Mouse (Mus musculus): ENCODE measurements at regions not wholly inside any gene's neighbourhood (a gene's known extent, or its start where the extent isn't known, plus 50 kb on each side); places are given as distances from the start of the nearest gene placed in this dataset.

GRCm38 (mm10) chr3:83687503-83687902 is 78.6 kb upstream of the Sfrp2 start:
- Histone ChIP-seq H3K9me3 (ENCODE audit: control insufficient read depth, low read length) (no peaks in the 10 kb centered on the region), H3K4me1 (ENCODE audit: control insufficient read depth, insufficient read depth, low read length) (no peaks in the 10 kb centered on the region), H3K4me3 (replicated peaks; ENCODE audit: low read length) (no peak overlapping the region), H3K9ac (ENCODE audit: low read depth, low read length, severe bottlenecking) (no peak overlapping the region), H3K36me3 (ENCODE audit: control insufficient read depth, insufficient read depth, low read length) (no peaks in the 10 kb centered on the region), H3K27ac (replicated peaks; ENCODE audit: low read depth, low read length) (no peak overlapping the region), H3K4me2 (replicated peaks; ENCODE audit: low read depth, low read length, severe bottlenecking) (no peak overlapping the region), H3K27me3 (ENCODE audit: control insufficient read depth, insufficient read depth, low read length) (no peaks in the 10 kb centered on the region)
- no peak for DNase-seq (ENCODE audit: low spot score)
- WGBS, result 77% methylated on average over 4 of the region's 4 CpGs
- ATAC-seq (ENCODE audit: low FRiP score, low read depth), result no peak
- TF ChIP-seq POLR2A (IDR thresholded peaks at IDR 0.05; ENCODE audit: borderline replicate concordance, extremely low read depth, insufficient read depth, insufficient read length), result no peak

DNA sequence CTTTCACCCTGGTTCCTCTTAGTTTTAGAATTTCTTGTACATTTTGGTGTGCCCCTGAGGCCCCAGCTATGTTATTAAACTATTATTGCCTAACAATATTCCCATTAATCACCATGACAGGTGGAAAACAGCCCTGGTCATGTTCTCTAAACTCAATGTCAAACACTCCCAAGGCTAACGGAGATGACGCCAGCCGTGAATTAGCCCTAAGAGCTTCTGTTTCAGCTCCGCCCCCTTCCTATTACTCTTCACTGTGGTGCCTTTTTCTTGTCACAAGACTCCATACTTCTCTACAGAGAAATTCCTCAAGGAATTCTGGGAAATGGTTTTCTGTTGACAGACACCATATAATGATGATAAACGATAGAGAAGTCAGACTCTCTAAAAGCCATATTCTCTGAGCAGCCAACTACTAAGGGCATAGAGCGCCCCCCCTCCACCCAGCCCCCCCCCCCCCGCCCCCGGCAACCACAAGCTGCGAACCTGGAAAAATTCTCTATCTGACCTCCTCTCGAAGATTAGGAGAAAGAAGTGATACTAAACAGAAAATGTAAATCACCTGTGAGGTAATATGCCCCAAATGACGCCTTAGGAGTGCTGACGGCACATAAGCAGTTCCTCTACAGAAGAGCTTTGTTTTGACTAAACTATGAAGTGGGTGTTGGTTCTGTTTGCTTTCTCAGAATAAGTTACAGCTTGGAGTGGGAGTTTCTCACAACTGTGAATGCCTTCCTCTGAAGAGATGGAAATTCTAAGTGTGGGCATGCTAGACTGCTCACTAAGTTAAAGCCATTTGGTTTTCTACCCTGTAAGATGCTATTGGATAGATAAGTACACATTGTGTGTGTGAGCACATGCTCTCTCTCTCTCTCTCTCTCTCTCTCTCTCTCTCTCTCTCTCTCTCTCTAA is 76.8 kb upstream of the Sfrp2 start:
- no peak overlapping the region for H3K4me3 ChIP-seq (replicated peaks; ENCODE audit: low read length)
- H3K4me1 ChIP-seq (ENCODE audit: control insufficient read depth, insufficient read depth, low read length), result 0 out of 2 replicates have a peak, but pooled peaks cover 3% of the 10 kb centered on the region
- no peak overlapping the region for H3K4me2 ChIP-seq (replicated peaks; ENCODE audit: low read depth, low read length, severe bottlenecking)
- 56% methylated on average over 12 of the region's 12 CpGs for WGBS
- TF ChIP-seq POLR2A (IDR thresholded peaks at IDR 0.05; ENCODE audit: borderline replicate concordance, extremely low read depth, insufficient read depth, insufficient read length), result no peak
- H3K27ac ChIP-seq (replicated peaks; ENCODE audit: low read depth, low read length), result no peak overlapping the region
- ATAC-seq (ENCODE audit: low FRiP score, low read depth), result no peak
- H3K36me3 ChIP-seq (ENCODE audit: control insufficient read depth, insufficient read depth, low read length), result no peaks in the 10 kb centered on the region
- no peak for DNase-seq (ENCODE audit: low spot score)
- H3K27me3 ChIP-seq (ENCODE audit: control insufficient read depth, insufficient read depth, low read length), result no peaks in the 10 kb centered on the region
- H3K9ac ChIP-seq (ENCODE audit: low read depth, low read length, severe bottlenecking), result no peak overlapping the region
- H3K9me3 ChIP-seq (ENCODE audit: control insufficient read depth, low read length), result no peaks in the 10 kb centered on the region

DNA sequence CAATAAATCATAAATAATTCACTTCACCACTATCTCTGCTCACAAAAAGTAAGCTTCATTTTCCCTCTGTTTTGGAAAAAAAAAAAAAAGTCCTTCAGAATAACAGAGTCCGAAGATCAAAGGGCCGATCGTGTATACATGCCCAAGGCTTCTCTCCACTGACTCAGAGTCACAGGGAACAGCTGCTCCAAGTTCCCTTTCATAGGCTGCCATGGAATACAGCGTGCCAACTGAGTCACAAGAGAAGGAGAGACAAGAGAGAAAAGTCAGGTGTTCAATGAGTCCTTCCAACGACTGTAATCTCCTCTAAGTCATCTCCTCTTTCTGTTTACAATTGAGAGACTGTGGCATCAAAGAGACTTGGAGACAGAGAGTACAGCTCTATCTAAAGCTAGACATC is 71.6 kb upstream of the Sfrp2 start:
- no peak for TF ChIP-seq POLR2A (IDR thresholded peaks at IDR 0.05; ENCODE audit: borderline replicate concordance, extremely low read depth, insufficient read depth, insufficient read length)
- ATAC-seq (ENCODE audit: low FRiP score, low read depth), result no peak
- Histone ChIP-seq H3K27me3 (ENCODE audit: control insufficient read depth, insufficient read depth, low read length) (no peaks in the 10 kb centered on the region), H3K9ac (ENCODE audit: low read depth, low read length, severe bottlenecking) (no peak overlapping the region), H3K4me2 (replicated peaks; ENCODE audit: low read depth, low read length, severe bottlenecking) (no peak overlapping the region), H3K4me1 (ENCODE audit: control insufficient read depth, insufficient read depth, low read length) (0 out of 2 replicates have a peak, but pooled peaks cover 3% of the 10 kb centered on the region), H3K4me3 (replicated peaks; ENCODE audit: low read length) (no peak overlapping the region), H3K27ac (replicated peaks; ENCODE audit: low read depth, low read length) (no peak overlapping the region), H3K36me3 (ENCODE audit: control insufficient read depth, insufficient read depth, low read length) (no peaks in the 10 kb centered on the region), H3K9me3 (ENCODE audit: control insufficient read depth, low read length) (no peaks in the 10 kb centered on the region)
- 69% methylated on average over 5 of the region's 5 CpGs for WGBS
- DNase-seq (ENCODE audit: low spot score), result no peak

- ATAC-seq (ENCODE audit: low FRiP score, low read depth) (no peak), DNase-seq (ENCODE audit: low spot score) (no peak)
- H3K9ac ChIP-seq (ENCODE audit: low read depth, low read length, severe bottlenecking), result no peak overlapping the region
- H3K4me2 ChIP-seq (replicated peaks; ENCODE audit: low read depth, low read length, severe bottlenecking), result no peak overlapping the region
- H3K4me1 ChIP-seq (ENCODE audit: control insufficient read depth, insufficient read depth, low read length), result 0 out of 2 replicates have a peak, but pooled peaks cover 3% of the 10 kb centered on the region
- no peaks in the 10 kb centered on the region for H3K27me3 ChIP-seq (ENCODE audit: control insufficient read depth, insufficient read depth, low read length)
- no peaks in the 10 kb centered on the region for H3K9me3 ChIP-seq (ENCODE audit: control insufficient read depth, low read length)
- 39% methylated on average over 3 of the region's 3 CpGs for WGBS
- no peaks in the 10 kb centered on the region for H3K36me3 ChIP-seq (ENCODE audit: control insufficient read depth, insufficient read depth, low read length)
- H3K4me3 ChIP-seq (replicated peaks; ENCODE audit: low read length), result no peak overlapping the region
- H3K27ac ChIP-seq (replicated peaks; ENCODE audit: low read depth, low read length), result no peak overlapping the region
- no peak for TF ChIP-seq POLR2A (IDR thresholded peaks at IDR 0.05; ENCODE audit: borderline replicate concordance, extremely low read depth, insufficient read depth, insufficient read length)
These were observed 66.4 kb upstream of the Sfrp2 start for GRCm38 (mm10) chr3:83699751-83700150.

DNA sequence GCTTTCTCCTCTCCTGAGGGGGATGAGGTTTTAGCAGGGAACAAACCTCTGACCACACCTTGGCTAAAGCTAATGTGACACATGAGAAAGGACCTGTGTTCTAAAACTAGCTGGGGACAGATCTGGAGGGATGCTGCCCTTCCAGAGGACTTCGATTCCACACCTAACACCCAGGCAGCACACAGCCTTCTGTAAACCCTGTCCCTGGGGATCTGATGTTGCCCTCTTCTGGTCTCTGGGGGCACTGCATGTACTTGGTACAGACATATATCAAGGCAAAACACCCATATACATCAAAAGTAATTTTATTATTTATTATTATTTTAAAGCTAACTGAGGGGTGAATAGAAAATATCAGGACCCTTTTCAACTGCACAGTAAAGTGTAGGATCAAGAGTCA is 65.0 kb upstream of the Sfrp2 start:
- no peak for TF ChIP-seq POLR2A (IDR thresholded peaks at IDR 0.05; ENCODE audit: borderline replicate concordance, extremely low read depth, insufficient read depth, insufficient read length)
- Histone ChIP-seq H3K4me2 (replicated peaks; ENCODE audit: low read depth, low read length, severe bottlenecking) (no peak overlapping the region), H3K4me3 (replicated peaks; ENCODE audit: low read length) (no peak overlapping the region), H3K9ac (ENCODE audit: low read depth, low read length, severe bottlenecking) (no peak overlapping the region), H3K27ac (replicated peaks; ENCODE audit: low read depth, low read length) (no peak overlapping the region), H3K27me3 (ENCODE audit: control insufficient read depth, insufficient read depth, low read length) (no peaks in the 10 kb centered on the region), H3K9me3 (ENCODE audit: control insufficient read depth, low read length) (no peaks in the 10 kb centered on the region), H3K36me3 (ENCODE audit: control insufficient read depth, insufficient read depth, low read length) (no peaks in the 10 kb centered on the region), H3K4me1 (ENCODE audit: control insufficient read depth, insufficient read depth, low read length) (0 out of 2 replicates have a peak, but pooled peaks cover 3% of the 10 kb centered on the region)
- ATAC-seq (ENCODE audit: low FRiP score, low read depth) (no peak), DNase-seq (ENCODE audit: low spot score) (no peak)
- 48% methylated on average over 1 of the region's 1 CpGs for WGBS

Measured in limb, embryonic 14.5 days (tissue).